Mouse (Mus musculus): ENCODE data around the gene Khdrbs1.

GRCm38 (mm10) chr4:129739111-129739645, 2.9 kb downstream of the Khdrbs1 start:
- no peak for TF ChIP-seq POLR2A (IDR thresholded peaks at IDR 0.05; ENCODE audit: borderline replicate concordance, extremely low read depth, insufficient read depth, insufficient read length, poor library complexity, severe bottlenecking)
- TF ChIP-seq CTCF (IDR thresholded peaks at IDR 0.05; ENCODE audit: borderline replicate concordance, extremely low read depth, insufficient read depth, insufficient read length) = no peak

Measured in brain, embryonic 14.5 days (tissue).